Mouse (Mus musculus) CH12.LX (cell line): ENCODE results near the gene Cic. TPM values are rescaled to one million over a fixed set of nuclear protein-coding genes. Genes with fewer than 3 reads are reported as not detected.

Source experiments
- DNase-seq: peaks from one replicate; pipeline ENCODE4 v3.0.0-alpha.2; 2013; ENCODE audit errors: extremely low read depth
- H3K27ac ChIP-seq: 2 replicates; pipeline ENCODE4 v1.5.1; 2012; ENCODE audit warnings: low read depth, mild to moderate bottlenecking, control low read depth, moderate library complexity; ENCODE audit not compliant: insufficient read depth
- H3K27me3 ChIP-seq: replicated peaks from 2 replicates; pipeline ENCODE3; 2012; ENCODE audit warnings: inconsistent platforms
- H3K36me3 ChIP-seq, 2 experiments: replicated peaks in 1 of 2; 2 replicates each; pipeline versions ENCODE3 to v1.6.1; 2012; ENCODE audit warnings: inconsistent platforms in 1 of 2, low read length in 1 of 2, mild to moderate bottlenecking in 1 of 2, mixed read lengths in 1 of 2, moderate library complexity in 1 of 2; ENCODE audit not compliant: control insufficient read depth in 1 of 2, insufficient read depth in 1 of 2
- H3K4me1 ChIP-seq, 2 experiments: 2 replicates each; pipeline ENCODE4 v1.6.1; 2012; ENCODE audit warnings: inconsistent platforms in 1 of 2, moderate library complexity in 1 of 2; ENCODE audit not compliant: insufficient read depth in 2 of 2, control insufficient read depth in 1 of 2
- H3K4me2 ChIP-seq: 2 replicates; pipeline ENCODE4 v1.6.1; 2012; ENCODE audit warnings: low read depth, mild to moderate bottlenecking, control low read depth; ENCODE audit not compliant: poor library complexity, insufficient read depth, severe bottlenecking
- H3K4me3 ChIP-seq, 3 experiments: fragments of 150-350 bp in 1 of 3; sonication (generic) in 1 of 3; replicated peaks in 1 of 3; 2 replicates each; pipeline versions ENCODE3 to v1.5.1; 2011 to 2012; ENCODE audit warnings: low read depth in 2 of 3, low read length in 2 of 3, mild to moderate bottlenecking in 2 of 3, moderate library complexity in 2 of 3, control low read depth in 1 of 3, improper control_type of control experiment in 1 of 3, inconsistent platforms in 1 of 3, mixed read lengths in 1 of 3; ENCODE audit not compliant: poor library complexity in 1 of 3
- H3K79me2 ChIP-seq: replicated peaks from 2 replicates; pipeline ENCODE4 v1.6.1; 2012; ENCODE audit warnings: mild to moderate bottlenecking, moderate library complexity; ENCODE audit not compliant: control insufficient read depth, poor library complexity, insufficient read depth, severe bottlenecking; ENCODE audit errors: extremely low read depth
- H3K9ac ChIP-seq: 2 replicates; pipeline ENCODE4 v1.6.1; 2012; ENCODE audit warnings: low read depth, mild to moderate bottlenecking, control low read depth, moderate library complexity; ENCODE audit not compliant: insufficient read depth
- H3K9me3 ChIP-seq: replicated peaks from 2 replicates; pipeline ENCODE3; 2012; ENCODE audit warnings: low read length, inconsistent platforms, mixed read lengths
- BHLHE40 ChIP-seq: IDR thresholded peaks from 2 replicates; pipeline ENCODE4 v1.6.1; 2011; ENCODE audit warnings: mild to moderate bottlenecking, low read depth, low read length, improper control_type of control experiment
- CHD2 ChIP-seq: IDR thresholded peaks from 2 replicates; pipeline ENCODE4 v1.6.1; 2011; ENCODE audit warnings: low read length, improper control_type of control experiment
- CTCF ChIP-seq, 2 experiments: IDR thresholded peaks in 1 of 2; conservative IDR thresholded peaks in 1 of 2; 2 replicates each; pipeline ENCODE4 v1.5.1; 2011 to 2012; ENCODE audit warnings: low read depth in 2 of 2, low read length in 2 of 2, improper control_type of control experiment in 1 of 2, inconsistent platforms in 1 of 2, mild to moderate bottlenecking in 1 of 2, moderate library complexity in 1 of 2
- E2F4 ChIP-seq: IDR thresholded peaks from 2 replicates; pipeline ENCODE4 v1.6.1; 2011; ENCODE audit warnings: low read depth, low read length, improper control_type of control experiment; ENCODE audit not compliant: insufficient replicate concordance
- GABPA ChIP-seq: IDR thresholded peaks from 2 replicates; pipeline ENCODE4 v1.6.1; 2012; ENCODE audit warnings: low read depth, low read length, improper control_type of control experiment, inconsistent platforms; ENCODE audit not compliant: insufficient replicate concordance
- HCFC1 ChIP-seq: IDR thresholded peaks from 2 replicates; pipeline ENCODE4 v1.6.1; 2012; ENCODE audit warnings: low read depth, mild to moderate bottlenecking, inconsistent platforms, low read length, improper control_type of control experiment
- IRF4 ChIP-seq: IDR thresholded peaks from 2 replicates; pipeline ENCODE4 v1.6.1; 2014; ENCODE audit warnings: low read depth, mild to moderate bottlenecking, inconsistent platforms, low read length, improper control_type of control experiment
- JUN ChIP-seq: IDR thresholded peaks from 2 replicates; pipeline ENCODE4 v1.6.1; 2011; ENCODE audit warnings: low read depth, mild to moderate bottlenecking, low read length, improper control_type of control experiment, moderate library complexity; ENCODE audit not compliant: insufficient read depth
- MEF2A ChIP-seq: IDR thresholded peaks from 2 replicates; pipeline ENCODE4 v1.6.1; 2014; ENCODE audit warnings: low read depth, mild to moderate bottlenecking, inconsistent platforms, low read length, improper control_type of control experiment, borderline replicate concordance
- MYC ChIP-seq: IDR thresholded peaks from 2 replicates; pipeline ENCODE4 v1.6.1; 2011; ENCODE audit warnings: low read depth, mild to moderate bottlenecking, improper control_type of control experiment, low read length
- NELFE ChIP-seq: IDR thresholded peaks from 2 replicates; pipeline ENCODE4 v1.6.1; 2011; ENCODE audit warnings: low read depth, low read length, improper control_type of control experiment
- PAX5 ChIP-seq: IDR thresholded peaks from 2 replicates; pipeline ENCODE4 v1.6.1; 2012; ENCODE audit warnings: low read length, inconsistent platforms, mixed read lengths
- POLR2A ChIP-seq: IDR thresholded peaks from 2 replicates; pipeline ENCODE4 v1.6.1; 2011; ENCODE audit warnings: low read depth, mild to moderate bottlenecking, improper control_type of control experiment, low read length
- POLR2AphosphoS2 ChIP-seq: IDR thresholded peaks from 2 replicates; pipeline ENCODE4 v1.6.1; 2011; ENCODE audit warnings: low read depth, low read length, improper control_type of control experiment
- RAD21 ChIP-seq: IDR thresholded peaks from 2 replicates; pipeline ENCODE4 v1.6.1; 2011; ENCODE audit warnings: low read depth, mild to moderate bottlenecking, low read length, improper control_type of control experiment, moderate library complexity
- SIN3A ChIP-seq: IDR thresholded peaks from 2 replicates; pipeline ENCODE4 v1.6.1; 2012; ENCODE audit warnings: low read length, improper control_type of control experiment, inconsistent platforms
- TCF12 ChIP-seq: IDR thresholded peaks from 2 replicates; pipeline ENCODE4 v1.6.1; 2014; ENCODE audit warnings: low read depth, mild to moderate bottlenecking, inconsistent platforms, low read length, improper control_type of control experiment
- USF1 ChIP-seq: IDR thresholded peaks from 2 replicates; pipeline ENCODE4 v1.6.1; 2014; ENCODE audit warnings: low read depth, mild to moderate bottlenecking, inconsistent platforms, low read length, improper control_type of control experiment
- USF2 ChIP-seq: conservative IDR thresholded peaks from 2 replicates; pipeline ENCODE4 v1.6.1; 2011; ENCODE audit warnings: low read depth, low read length, improper control_type of control experiment
- ZC3H11A ChIP-seq: IDR thresholded peaks from 2 replicates; pipeline ENCODE4 v1.6.1; 2012; ENCODE audit warnings: low read depth, mild to moderate bottlenecking, inconsistent platforms, low read length, improper control_type of control experiment
- ZKSCAN1 ChIP-seq: IDR thresholded peaks from 2 replicates; pipeline ENCODE4 v1.6.1; 2012; ENCODE audit warnings: low read depth, inconsistent platforms, low read length, improper control_type of control experiment, borderline replicate concordance
- ZMIZ1 ChIP-seq: IDR thresholded peaks from 2 replicates; pipeline ENCODE4 v1.6.1; 2012; ENCODE audit warnings: low read depth, mild to moderate bottlenecking, inconsistent platforms, low read length, improper control_type of control experiment
- ZNF384 ChIP-seq: IDR thresholded peaks from 2 replicates; pipeline ENCODE4 v1.6.1; 2012; ENCODE audit warnings: low read depth, low read length, improper control_type of control experiment, inconsistent platforms
- dilution Hi-C: fragments of 300-500 bp; cut with MboI; formaldehyde crosslinking; loops from 2 replicates; pipeline ENCODE4 v1.14.3; 2020; ENCODE audit warnings: low sequenced_read_pairs; ENCODE audit not compliant: extremely low pct_unique_long_range_greater_than_20kb, extremely low pct_ligation_motif_present
- in situ Hi-C: fragments of 300-500 bp; cut with MboI; formaldehyde crosslinking; loops from 3 replicates; pipeline ENCODE4 v1.14.3; 2019; ENCODE audit warnings: low sequenced_read_pairs, low pct_ligation_motif_present, low pct_unique_long_range_greater_than_20kb, mixed read lengths
- polyA plus RNA-seq: library from polyadenylated mRNA; unstranded; fragments of >175 nt; gene quantifications from 2 replicates; pipeline ENCODE4 v1.2.1, GENCODE M21; 2012; ENCODE audit warnings: low read depth; ENCODE audit not compliant: insufficient read length
- total RNA-seq, 2 experiments: library from RNA; depleted of rRNA; stranded (reverse); fragments of 300-350 nt in 1 of 2; fragments of >200 nt in 1 of 2; gene quantifications; 2 replicates each; pipeline ENCODE4 v1.2.3; 2012 to 2014

Cic gene
- total and polyA plus RNA-seq, 3 experiments, result 2.5 to 34.5 (median 21.7) TPM

GRCm38 (mm10) chr7:25303685-25304006 is 36.1 kb downstream of the Cic start:
- Histone ChIP-seq H3K4me1 (peaks cover 2 to 4% of the 10 kb centered on the region in 2 experiments; a peak in 2 of 4 replicates), H3K36me3 (no peaks in the 10 kb centered on the region), H3K27ac (no peak overlapping the region), H3K79me2 (no peaks in the 10 kb centered on the region), H3K9me3 (no peaks in the 10 kb centered on the region), H3K9ac (no peak overlapping the region), H3K27me3 (peaks cover 60% of the 10 kb centered on the region), H3K4me2 (no peak overlapping the region), H3K4me3 (no peak overlapping the region)
- dilution Hi-C loops (no loop called here), in situ Hi-C loops (no loop called here)
- TF ChIP-seq TCF12, result no peak
- DNase-seq, result no peak

- Histone ChIP-seq H3K4me2 (no peak overlapping the region), H3K9ac (no peak overlapping the region), H3K36me3 (no peaks in the 10 kb centered on the region), H3K9me3 (no peaks in the 10 kb centered on the region), H3K27ac (no peak overlapping the region), H3K4me3 (no peak overlapping the region), H3K79me2 (no peaks in the 10 kb centered on the region), H3K4me1 (no peaks in the 10 kb centered on the region), H3K27me3 (peaks cover 75% of the 10 kb centered on the region)
- TF ChIP-seq BHLHE40 (no peak), MEF2A (no peak), USF1 (no peak), PAX5 (no peak), ZNF384 (no peak), POLR2A (no peak), CTCF (conservative IDR thresholded peaks at IDR 0.05 in 1 of 2, IDR thresholded peaks at IDR 0.05 in 1 of 2; ENCODE audit: low read depth in 2 of 2, low read length in 2 of 2) (no peak), CHD2 (no peak), RAD21 (no peak)
- no peak for DNase-seq
- dilution Hi-C loops (no loop called here), in situ Hi-C loops (no loop called here)
Measured at GRCm38 (mm10) chr7:25305481-25305880, 38.0 kb downstream of the Cic start.

- DNase-seq, result no peak
- peaks cover 78% of the 10 kb centered on the region for H3K27me3 ChIP-seq
Measured at GRCm38 (mm10) chr7:25305956-25306613, 38.6 kb downstream of the Cic start, which contains the start of gene Tmem145. TSS of gene Tmem145 (plus strand) at chr7:25306106.

More at GRCm38 (mm10) chr7:25305956-25306613, 38.6 kb downstream of the Cic start, which contains the start of gene Tmem145:
- in situ Hi-C loops (no loop called here), dilution Hi-C loops (no loop called here)
- no peak within 1 kb of the TSS for H3K27ac ChIP-seq
- no peak within 1 kb of the TSS for H3K9ac ChIP-seq
- H3K4me1 ChIP-seq, result no peaks in the 10 kb centered on the region
- no peaks in the 10 kb centered on the region for H3K36me3 ChIP-seq
- TF ChIP-seq SIN3A (no peak), ZNF384 (no peak), POLR2AphosphoS2 (no peak), MYC (no peak), ZC3H11A (no peak), USF2 (no peak), E2F4 (no peak), ZKSCAN1 (no peak), TCF12 (no peak), ZMIZ1 (no peak), HCFC1 (no peak), GABPA (no peak), NELFE (no peak), IRF4 (no peak), CHD2 (no peak), JUN (no peak)
- H3K9me3 ChIP-seq, result no peaks in the 10 kb centered on the region
- no peaks in the 10 kb centered on the region for H3K79me2 ChIP-seq
- no peak within 1 kb of the TSS for H3K4me2 ChIP-seq
- no peak within 1 kb of the TSS for H3K4me3 ChIP-seq
